Mouse (Mus musculus) erythroblast, adult 5-6 weeks (primary cell): ENCODE measurements around the gene Tpm1. TPM values are rescaled to one million over a fixed set of nuclear protein-coding genes. Genes with fewer than 3 reads are reported as not detected.

Source experiments
- ATAC-seq: replicated peaks from 2 replicates; pipeline ENCODE4 v1.8.0; 2016; ENCODE audit warnings: moderate number of reproducible peaks, mild to moderate bottlenecking, moderate TSS enrichment, inconsistent platforms; ENCODE audit not compliant: poor library complexity, low FRiP score, severe bottlenecking
- total RNA-seq, 2 experiments: library from RNA; stranded (forward) in 1 of 2; stranded (reverse) in 1 of 2; fragments of 150-400 nt in 1 of 2; fragments of 200-764, 138-1000 nt in 1 of 2; gene quantifications; 2 replicates each; pipeline versions ENCODE4 v1.2.3 to v1.2.4; 2015 to 2017; ENCODE audit warnings: low replicate concordance in 2 of 2

The Tpm1 gene
- total RNA-seq, 2 experiments from 2014 or later: 213 to 393 TPM

- ATAC-seq: no peak
These were observed 16.6 kb downstream of the Tpm1 start for GRCm38 (mm10) chr9:67032611-67033010.

GRCm38 (mm10) chr9:67029518-67029917 is 19.7 kb downstream of the Tpm1 start:
- no peak for ATAC-seq

GRCm38 (mm10) chr9:67028929-67029328 is 20.3 kb downstream of the Tpm1 start:
- ATAC-seq: no peak

GRCm38 (mm10) chr9:67028133-67028724 is 21.0 kb downstream of the Tpm1 start:
- ATAC-seq: no peak

- no peak for ATAC-seq
These were observed 22.3 kb downstream of the Tpm1 start for GRCm38 (mm10) chr9:67026890-67027289.

- no peak for ATAC-seq
These were observed 23.1 kb downstream of the Tpm1 start for GRCm38 (mm10) chr9:67026061-67026460.

GRCm38 (mm10) chr9:67024889-67025692 is 24.1 kb downstream of the Tpm1 start:
- ATAC-seq: peak; percentile 90

- no peak for ATAC-seq
These were observed 25.8 kb downstream of the Tpm1 start for GRCm38 (mm10) chr9:67023371-67023770.

GRCm38 (mm10) chr9:67020063-67020462 is 29.1 kb downstream of the Tpm1 start:
- ATAC-seq: peak; percentile 32; the same call in 1 of the 2 replicates

- ATAC-seq: peak; percentile 79
These were observed 35.7 kb downstream of the Tpm1 start for GRCm38 (mm10) chr9:67013501-67013900.

GRCm38 (mm10) chr9:67012470-67012869 is 36.7 kb downstream of the Tpm1 start:
- no peak for ATAC-seq

- ATAC-seq: no peak
These were observed 37.7 kb downstream of the Tpm1 start for GRCm38 (mm10) chr9:67011483-67011882.

- ATAC-seq: no peak
These were observed 40.4 kb downstream of the Tpm1 start for GRCm38 (mm10) chr9:67008781-67009180.

- no peak for ATAC-seq
These were observed 42.8 kb downstream of the Tpm1 start for GRCm38 (mm10) chr9:67006376-67006775.

GRCm38 (mm10) chr9:67005161-67005742 is 44.0 kb downstream of the Tpm1 start:
- peak; percentile 71 for ATAC-seq

- no peak for ATAC-seq
These were observed 45.5 kb downstream of the Tpm1 start for GRCm38 (mm10) chr9:67003656-67004055.

GRCm38 (mm10) chr9:67003156-67003555 is 46.0 kb downstream of the Tpm1 start:
- ATAC-seq: no peak

- no peak for ATAC-seq
These were observed 47.7 kb downstream of the Tpm1 start for GRCm38 (mm10) chr9:67001506-67001905.

- ATAC-seq: peak; percentile 96
These were observed 48.2 kb downstream of the Tpm1 start for GRCm38 (mm10) chr9:67001050-67001449.

GRCm38 (mm10) chr9:66999698-67000097 is 49.5 kb downstream of the Tpm1 start:
- ATAC-seq: no peak
